ENCODE assay signal across 23 mouse cellular contexts in the genomic region with DNA sequence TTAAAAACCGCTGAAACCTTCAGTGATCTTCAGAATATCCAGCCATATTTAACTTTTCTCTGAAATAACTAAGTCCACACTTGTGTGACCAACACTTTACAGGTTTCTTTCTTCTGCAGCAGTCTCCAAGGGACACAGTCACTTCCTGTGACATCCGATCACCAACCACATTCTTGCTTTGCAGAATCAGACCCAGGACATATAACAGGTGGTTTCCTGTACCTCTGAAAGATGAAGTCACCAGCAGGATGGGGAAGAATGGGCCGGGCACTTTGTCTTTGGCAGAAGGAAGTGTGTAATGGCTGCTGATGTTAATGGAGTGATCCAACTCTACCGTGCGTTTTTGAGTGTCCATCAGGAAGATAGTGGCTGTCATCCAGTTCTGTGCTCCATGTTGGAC.
DNase-seq lines count a peak whose midpoint lies in the region; ATAC-seq lines count a peak whose summit lies in the region.
"Had no signal": no experiment of that assay in that cellular context is flagged by ENCODE, and none has a peak within 500 bp of the region (broad histone marks: within the 10 kb centered on the region; RNA-seq: fewer than 3 reads in every experiment).

No protein-coding gene starts in this region.

- no peak overlapping the region for H3K9ac ChIP-seq in liver, embryonic 12.5 days
- H3K9ac ChIP-seq: embryonic facial prominence, embryonic 13.5 days; embryonic facial prominence, embryonic 15.5 days; forebrain, embryonic 13.5 days; forebrain, embryonic 15.5 days; forebrain, postnatal 0 days had no signal

- H3K27ac ChIP-seq in liver, embryonic 12.5 days, result no peak overlapping the region
- H3K27ac ChIP-seq: embryonic facial prominence, embryonic 13.5 days; embryonic facial prominence, embryonic 15.5 days; forebrain, embryonic 13.5 days; forebrain, embryonic 15.5 days had no signal

- peak; percentile 14 for DNase-seq in lung, postnatal 36 days
- no peak for DNase-seq in lung, postnatal 4 days
- peak; percentile 23 to 55 for DNase-seq in natural killer cell, adult 2 months (ENCODE audit: low spot score in 2 of 2)
- DNase-seq in right cerebral cortex, postnatal 10 days (ENCODE audit: low spot score in 2 of 2), result no peak
- DNase-seq: adrenal gland, adult 2 months; adrenal gland, postnatal 14 days; adrenal gland, postnatal 36 days; cerebellum, adult 11 months; cerebellum, adult 18-20 months; cerebellum, adult 8-10 months; cerebellum, adult 9-11 months; cerebellum, postnatal 25 days; embryo, embryonic 11 days; forebrain, postnatal 0 days had no signal

- no peaks in the 10 kb centered on the region for H3K4me1 ChIP-seq in liver, embryonic 12.5 days
- H3K4me1 ChIP-seq: embryonic facial prominence, embryonic 13.5 days; embryonic facial prominence, embryonic 15.5 days; forebrain, embryonic 15.5 days had no signal

- H3K27me3 ChIP-seq in liver, embryonic 12.5 days (replicated peaks), result no peaks in the 10 kb centered on the region
- H3K27me3 ChIP-seq: embryonic facial prominence, embryonic 13.5 days; embryonic facial prominence, embryonic 15.5 days; forebrain, embryonic 13.5 days; forebrain, embryonic 15.5 days had no signal

- no peak overlapping the region for H3K4me2 ChIP-seq in liver, embryonic 12.5 days
- H3K4me2 ChIP-seq: embryonic facial prominence, embryonic 13.5 days; embryonic facial prominence, embryonic 15.5 days; forebrain, embryonic 13.5 days; forebrain, embryonic 15.5 days had no signal

- ATAC-seq in granulocyte monocyte progenitor cell, adult 5-6 weeks (replicated peaks; ENCODE audit: poor library complexity, severe bottlenecking), result peak; percentile 25; the same call in 1 of the 2 replicates
- ATAC-seq in megakaryocyte, adult 5-6 weeks (ENCODE audit: poor library complexity, severe bottlenecking), result 0 out of 2 replicates have a peak, but pooled peaks have one; percentile 15
- ATAC-seq in liver, embryonic 12.5 days, result no peak
- ATAC-seq in cerebellum, adult (ENCODE audit: insufficient number of reproducible peaks, low FRiP score, low TSS enrichment), result no peak
- ATAC-seq: forebrain, embryonic 13.5 days; forebrain, embryonic 15.5 days; forebrain, postnatal 0 days had no signal

- 34% methylated on average over 5 of the region's 5 CpGs for WGBS in liver, embryonic 12.5 days (ENCODE audit: insufficient replicate concordance)

- no peak overlapping the region for H3K4me3 ChIP-seq in liver, embryonic 12.5 days
- H3K4me3 ChIP-seq: embryonic facial prominence, embryonic 13.5 days; embryonic facial prominence, embryonic 15.5 days; erythroblast, embryonic 14.5 days; forebrain, embryonic 13.5 days; forebrain, embryonic 15.5 days had no signal

- no peaks in the 10 kb centered on the region for H3K36me3 ChIP-seq in liver, embryonic 12.5 days
- H3K36me3 ChIP-seq: embryonic facial prominence, embryonic 13.5 days; embryonic facial prominence, embryonic 15.5 days; forebrain, embryonic 15.5 days had no signal

- H3K9me3 ChIP-seq in liver, embryonic 12.5 days (replicated peaks), result no peaks in the 10 kb centered on the region
- H3K9me3 ChIP-seq: embryonic facial prominence, embryonic 13.5 days; embryonic facial prominence, embryonic 15.5 days; forebrain, embryonic 13.5 days; forebrain, embryonic 15.5 days had no signal

Comparison
In these comparisons a context has a peak if more than half of its experiments do, and no peak if none do; other contexts are left out.
1. DNase-seq: peak in lung, postnatal 36 days (single experiment) and natural killer cell, adult 2 months (2 of 2); none in lung, postnatal 4 days (0 of 2) and right cerebral cortex, postnatal 10 days (0 of 2).
2. ATAC-seq: peak in granulocyte monocyte progenitor cell, adult 5-6 weeks (single experiment) and megakaryocyte, adult 5-6 weeks (single experiment); none in liver, embryonic 12.5 days (single experiment) and cerebellum, adult (single experiment).